Mouse (Mus musculus) forebrain, embryonic 16.5 days (tissue): ENCODE results near the gene Lefty1. TPM values are rescaled to one million over a fixed set of nuclear protein-coding genes. Genes with fewer than 3 reads are reported as not detected.

Experiments used
- ATAC-seq: fragments of 200-750 bp; cut with Nextera tagmentation; 2 replicates; pipeline ENCODE4 v1.8.0; 2017; ENCODE audit warnings: mild to moderate bottlenecking, moderate library complexity
- H3K27ac ChIP-seq: fragments of 300-500 bp; sonication (generic); 2 replicates; pipeline ENCODE4 v1.5.1; 2014; ENCODE audit warnings: low read length, control low read depth
- H3K27me3 ChIP-seq: fragments of 300-500 bp; sonication (generic); replicated peaks from 2 replicates; pipeline ENCODE4 v1.6.1; 2014; ENCODE audit warnings: low read length; ENCODE audit not compliant: control insufficient read depth, insufficient read depth
- H3K36me3 ChIP-seq: fragments of 300-500 bp; sonication (generic); 2 replicates; pipeline ENCODE4 v1.6.1; 2014; ENCODE audit not compliant: control insufficient read depth, insufficient read depth
- H3K4me1 ChIP-seq: fragments of 300-500 bp; sonication (generic); replicated peaks from 2 replicates; pipeline ENCODE4 v1.6.1; 2014; ENCODE audit warnings: low read length; ENCODE audit not compliant: control insufficient read depth, insufficient read depth
- H3K4me2 ChIP-seq: fragments of 300-500 bp; sonication (generic); 2 replicates; pipeline ENCODE4 v1.6.1; 2014; ENCODE audit warnings: mild to moderate bottlenecking, low read length, control low read depth
- H3K4me3 ChIP-seq: fragments of 300-500 bp; sonication (generic); replicated peaks from 2 replicates; pipeline ENCODE4 v1.5.1; 2014; ENCODE audit warnings: mild to moderate bottlenecking, low read length, control low read depth
- H3K9ac ChIP-seq: fragments of 300-500 bp; sonication (generic); replicated peaks from 2 replicates; pipeline ENCODE4 v1.6.1; 2014; ENCODE audit warnings: low read depth, low read length, control low read depth
- H3K9me3 ChIP-seq: fragments of 300-500 bp; sonication (generic); 2 replicates; pipeline ENCODE4 v1.6.1; 2016; ENCODE audit warnings: low read length; ENCODE audit not compliant: control insufficient read depth
- WGBS: fragments of 180-500 bp; shearing (Covaris S2); extraction: QIAGEN DNeasy Blood & Tissue Kit; methylation state at CpG from one replicate; pipeline ENCODE4 v1.1.7; 2014; 5-methylcytosine and 5-hydroxymethylcytosine counted together
- polyA plus RNA-seq: library from polyadenylated mRNA; unstranded; fragments of >200 nt; fragmentation: Nextera tagmentation; extraction: Ambion mirVana; gene quantifications from 2 replicates; pipeline ENCODE4 v1.2.1, GENCODE M21; 2015

Lefty1 gene
- polyA plus RNA-seq, 1 experiment from 2014 or later = 0.30 TPM

- ATAC-seq = no peak
These were observed 18.4 kb upstream of the Lefty1 start for GRCm38 (mm10) chr1:180916425-180916824.

GRCm38 (mm10) chr1:180917053-180917452 is 17.8 kb upstream of the Lefty1 start:
- ATAC-seq = no peak
- no peak overlapping the region for H3K9ac ChIP-seq
- H3K4me3 ChIP-seq = no peak overlapping the region
- no peak overlapping the region for H3K27ac ChIP-seq
- no peaks in the 10 kb centered on the region for H3K36me3 ChIP-seq
- H3K4me1 ChIP-seq = no peaks in the 10 kb centered on the region
- H3K4me2 ChIP-seq = no peak overlapping the region
- WGBS = 54% methylated on average over 1 of the region's 1 CpGs
- H3K9me3 ChIP-seq = no peaks in the 10 kb centered on the region
- no peaks in the 10 kb centered on the region for H3K27me3 ChIP-seq

More at GRCm38 (mm10) chr1:180916425-180916824, 18.4 kb upstream of the Lefty1 start:
- Histone ChIP-seq H3K27ac (no peak overlapping the region), H3K4me2 (no peak overlapping the region), H3K36me3 (no peaks in the 10 kb centered on the region), H3K27me3 (no peaks in the 10 kb centered on the region), H3K9ac (no peak overlapping the region), H3K9me3 (no peaks in the 10 kb centered on the region), H3K4me3 (no peak overlapping the region), H3K4me1 (no peaks in the 10 kb centered on the region)
- 84% methylated on average over 11 of the region's 11 CpGs for WGBS

GRCm38 (mm10) chr1:180919686-180920085 is 15.1 kb upstream of the Lefty1 start:
- H3K9me3 ChIP-seq = no peaks in the 10 kb centered on the region
- no peak overlapping the region for H3K4me3 ChIP-seq
- H3K4me2 ChIP-seq = no peak overlapping the region
- ATAC-seq = no peak
- H3K4me1 ChIP-seq = no peaks in the 10 kb centered on the region
- no peaks in the 10 kb centered on the region for H3K27me3 ChIP-seq
- no peaks in the 10 kb centered on the region for H3K36me3 ChIP-seq
- H3K9ac ChIP-seq = no peak overlapping the region
- WGBS = 31% methylated on average over 8 of the region's 8 CpGs
- no peak overlapping the region for H3K27ac ChIP-seq

- no peaks in the 10 kb centered on the region for H3K9me3 ChIP-seq
- no peaks in the 10 kb centered on the region for H3K36me3 ChIP-seq
- no peak for ATAC-seq
- no peaks in the 10 kb centered on the region for H3K27me3 ChIP-seq
- H3K4me3 ChIP-seq = no peak overlapping the region
- no peaks in the 10 kb centered on the region for H3K4me1 ChIP-seq
- H3K9ac ChIP-seq = no peak overlapping the region
- no peak overlapping the region for H3K27ac ChIP-seq
- H3K4me2 ChIP-seq = no peak overlapping the region
- 78% methylated on average over 6 of the region's 6 CpGs for WGBS
These were observed 12.4 kb upstream of the Lefty1 start for GRCm38 (mm10) chr1:180922273-180923048.

- WGBS = 36% methylated on average over 2 of the region's 2 CpGs
- no peak overlapping the region for H3K27ac ChIP-seq
- H3K9ac ChIP-seq = no peak overlapping the region
- H3K4me2 ChIP-seq = no peak overlapping the region
- no peak overlapping the region for H3K4me3 ChIP-seq
- no peaks in the 10 kb centered on the region for H3K4me1 ChIP-seq
- ATAC-seq = no peak
- H3K9me3 ChIP-seq = no peaks in the 10 kb centered on the region
- no peaks in the 10 kb centered on the region for H3K36me3 ChIP-seq
- no peaks in the 10 kb centered on the region for H3K27me3 ChIP-seq
These were observed 10.1 kb upstream of the Lefty1 start for GRCm38 (mm10) chr1:180924737-180925136.

GRCm38 (mm10) chr1:180926286-180926685 is 8.5 kb upstream of the Lefty1 start:
- H3K9ac ChIP-seq = no peak overlapping the region
- H3K4me3 ChIP-seq = no peak overlapping the region
- no peaks in the 10 kb centered on the region for H3K27me3 ChIP-seq
- H3K27ac ChIP-seq = no peak overlapping the region
- ATAC-seq = no peak
- no peaks in the 10 kb centered on the region for H3K36me3 ChIP-seq
- H3K4me1 ChIP-seq = no peaks in the 10 kb centered on the region
- WGBS = 73% methylated on average over 4 of the region's 4 CpGs
- H3K9me3 ChIP-seq = no peaks in the 10 kb centered on the region
- no peak overlapping the region for H3K4me2 ChIP-seq

GRCm38 (mm10) chr1:180929599-180929998 is 5.2 kb upstream of the Lefty1 start:
- no peak overlapping the region for H3K4me2 ChIP-seq

GRCm38 (mm10) chr1:180931106-180931505 is 3.7 kb upstream of the Lefty1 start:
- no peaks in the 10 kb centered on the region for H3K4me1 ChIP-seq
- 69% methylated on average over 3 of the region's 3 CpGs for WGBS

More at GRCm38 (mm10) chr1:180929599-180929998, 5.2 kb upstream of the Lefty1 start:
- 62% methylated on average over 2 of the region's 2 CpGs for WGBS
- no peaks in the 10 kb centered on the region for H3K36me3 ChIP-seq
- H3K4me1 ChIP-seq = no peaks in the 10 kb centered on the region
- no peaks in the 10 kb centered on the region for H3K9me3 ChIP-seq
- no peak overlapping the region for H3K9ac ChIP-seq
- no peak overlapping the region for H3K27ac ChIP-seq
- H3K4me3 ChIP-seq = no peak overlapping the region
- H3K27me3 ChIP-seq = peaks cover 4% of the 10 kb centered on the region
- no peak for ATAC-seq

GRCm38 (mm10) chr1:180933659-180934058 is 1.2 kb upstream of the Lefty1 start:
- no peak overlapping the region for H3K9ac ChIP-seq
- WGBS = 16% methylated on average over 6 of the region's 6 CpGs
- H3K4me1 ChIP-seq = no peaks in the 10 kb centered on the region
- ATAC-seq = no peak
- no peak overlapping the region for H3K4me3 ChIP-seq
- no peak overlapping the region for H3K4me2 ChIP-seq
- no peak overlapping the region for H3K27ac ChIP-seq
- H3K27me3 ChIP-seq = peaks cover 24% of the 10 kb centered on the region
- no peaks in the 10 kb centered on the region for H3K9me3 ChIP-seq
- H3K36me3 ChIP-seq = no peaks in the 10 kb centered on the region

More at GRCm38 (mm10) chr1:180931106-180931505, 3.7 kb upstream of the Lefty1 start:
- peaks cover 17% of the 10 kb centered on the region for H3K27me3 ChIP-seq
- ATAC-seq = no peak
- no peak overlapping the region for H3K27ac ChIP-seq
- no peaks in the 10 kb centered on the region for H3K9me3 ChIP-seq
- H3K9ac ChIP-seq = no peak overlapping the region
- H3K4me2 ChIP-seq = no peak overlapping the region
- no peak overlapping the region for H3K4me3 ChIP-seq
- H3K36me3 ChIP-seq = no peaks in the 10 kb centered on the region
